Mouse (Mus musculus) heart, adult 2 months (tissue): ENCODE measurements around the gene Ralgapa1. TPM values are rescaled to one million over a fixed set of nuclear protein-coding genes. Genes with fewer than 3 reads are reported as not detected.
A peak's percentile ranks its signal among the peaks of the same experiment; 100 is the strongest.
"Not testable (repeated sequence)": the region's sequence is repeated elsewhere in the genome, so short reads cannot be mapped to it uniquely, and the experiment has no call there.

ENCODE experiments used
- DNase-seq, 2 experiments: peaks; one replicate each; pipeline ENCODE4 v3.0.0; 2021
- H3K27ac ChIP-seq: fragments of 200-600 bp; 2 replicates; pipeline ENCODE4 v1.8.1; 2022
- H3K27me3 ChIP-seq: fragments of 200-500 bp; 2 replicates; pipeline ENCODE4 v1.6.1; 2012; ENCODE audit warnings: mild to moderate bottlenecking, low read length, inconsistent platforms, mixed read lengths; ENCODE audit not compliant: control insufficient read depth, insufficient read depth
- H3K36me3 ChIP-seq: fragments of 200-500 bp; 2 replicates; pipeline ENCODE4 v1.6.1; 2012; ENCODE audit warnings: low read length, inconsistent platforms; ENCODE audit not compliant: control insufficient read depth, insufficient read depth
- H3K4me1 ChIP-seq: fragments of 200-500 bp; 2 replicates; pipeline ENCODE4 v1.6.1; 2011; ENCODE audit warnings: low read length; ENCODE audit not compliant: control insufficient read depth, insufficient read depth
- H3K4me3 ChIP-seq: fragments of 200-600 bp; 2 replicates; pipeline ENCODE4 v1.8.1; 2022
- H3K79me2 ChIP-seq: fragments of 200-500 bp; replicated peaks from 2 replicates; pipeline ENCODE4 v1.6.1; 2012; ENCODE audit warnings: mild to moderate bottlenecking, inconsistent platforms, low read length, moderate library complexity, mixed read lengths; ENCODE audit not compliant: control insufficient read depth, insufficient read depth
- H3K9ac ChIP-seq: fragments of 200-500 bp; 2 replicates; pipeline ENCODE4 v1.6.1; 2012; ENCODE audit warnings: low read depth, mild to moderate bottlenecking, control low read depth, inconsistent platforms, low read length, mixed read lengths
- CTCF ChIP-seq: fragments of 200-600 bp; IDR thresholded peaks from 2 replicates; pipeline ENCODE4 v1.8.1; 2022; ENCODE audit warnings: antibody characterized with exemption, mild to moderate bottlenecking, moderate library complexity
- EP300 ChIP-seq: fragments of 200-500 bp; IDR thresholded peaks from 2 replicates; pipeline ENCODE4 v1.6.1; 2011; ENCODE audit warnings: low read depth, low read length, control low read depth; ENCODE audit not compliant: insufficient read depth
- POLR2A ChIP-seq: fragments of 200-500 bp; IDR thresholded peaks from 2 replicates; pipeline ENCODE4 v1.6.1; 2011; ENCODE audit warnings: mild to moderate bottlenecking, low read depth, low read length, control low read depth; ENCODE audit not compliant: insufficient read depth
- WGBS: fragments of 180-500 bp; shearing (Covaris S2); methylation state at CpG from one replicate; pipeline ENCODE4 v1.1.7; 2018; 5-methylcytosine and 5-hydroxymethylcytosine counted together
- intact Hi-C: fragments of 180-260 bp; cut with DNase I; formaldehyde crosslinking; loops from one replicate; pipeline ENCODE4 v1.15.1; 2025
- polyA plus RNA-seq: library from polyadenylated mRNA; depleted of rRNA; stranded (reverse); fragments of >200 nt; gene quantifications from 2 replicates; pipeline ENCODE4 v1.2.3, GENCODE M21; 2012
- total RNA-seq, 2 experiments: library from RNA; stranded (reverse); gene quantifications; 2 replicates each; pipeline ENCODE4 v1.2.3; 2021

The Ralgapa1 gene
- total and polyA plus RNA-seq, 3 experiments: 38.8 to 57.0 (median 55.9) TPM

- no peak for DNase-seq
- Histone ChIP-seq H3K4me1 (no peaks in the 10 kb centered on the region), H3K79me2 (no peaks in the 10 kb centered on the region), H3K4me3 (no peak overlapping the region), H3K9ac (no peak overlapping the region), H3K27ac (no peak overlapping the region), H3K27me3 (no peaks in the 10 kb centered on the region), H3K36me3 (peaks cover 6% of the 10 kb centered on the region; the same call in 1 of the 2 replicates)
- intact Hi-C loops: no loop called here
- 72% methylated on average over 4 of the region's 4 CpGs for WGBS
- TF ChIP-seq POLR2A: no peak
- TF ChIP-seq CTCF: no peak
- no peak for TF ChIP-seq EP300
Measured at GRCm38 (mm10) chr12:55705881-55706280, 115.1 kb downstream of the Ralgapa1 start.

GRCm38 (mm10) chr12:55666699-55667098 lies 154.3 kb downstream of the Ralgapa1 start:
- no peak for DNase-seq
- intact Hi-C loops: no loop called here
- Histone ChIP-seq H3K36me3 (peaks cover 2% of the 10 kb centered on the region), H3K27me3 (no peaks in the 10 kb centered on the region), H3K9ac (no peak overlapping the region), H3K4me3 (no peak overlapping the region), H3K4me1 (no peaks in the 10 kb centered on the region), H3K27ac (no peak overlapping the region), H3K79me2 (no peaks in the 10 kb centered on the region)
- TF ChIP-seq POLR2A: no peak
- no peak for TF ChIP-seq EP300
- TF ChIP-seq CTCF: no peak
- WGBS: 89% methylated on average over 6 of the region's 6 CpGs

GRCm38 (mm10) chr12:55663194-55663593 lies 157.8 kb downstream of the Ralgapa1 start:
- H3K4me3 ChIP-seq, H3K9ac ChIP-seq, H3K79me2 ChIP-seq, intact Hi-C loops, H3K27ac ChIP-seq, H3K4me1 ChIP-seq, DNase-seq, H3K36me3 ChIP-seq, H3K27me3 ChIP-seq: not testable (repeated sequence)

- Histone ChIP-seq H3K27ac (no peak overlapping the region), H3K4me1 (no peaks in the 10 kb centered on the region), H3K4me3 (no peak overlapping the region), H3K36me3 (peaks cover 2% of the 10 kb centered on the region; the same call in 1 of the 2 replicates), H3K79me2 (no peaks in the 10 kb centered on the region), H3K27me3 (no peaks in the 10 kb centered on the region), H3K9ac (no peak overlapping the region)
- no peak for DNase-seq
- 95% methylated on average over 7 of the region's 7 CpGs for WGBS
- no peak for TF ChIP-seq EP300
- no peak for TF ChIP-seq CTCF
- TF ChIP-seq POLR2A: no peak
- intact Hi-C loops: no loop called here
Measured at GRCm38 (mm10) chr12:55648011-55648525, 172.9 kb downstream of the Ralgapa1 start.

GRCm38 (mm10) chr12:55626711-55627110 lies 194.3 kb downstream of the Ralgapa1 start:
- TF ChIP-seq EP300 (no peak), POLR2A (no peak), CTCF (peak; percentile 34)
- WGBS: 46% methylated on average over 4 of the region's 4 CpGs
- Histone ChIP-seq H3K36me3 (no peaks in the 10 kb centered on the region), H3K9ac (no peak overlapping the region), H3K79me2 (no peaks in the 10 kb centered on the region), H3K4me3 (no peak overlapping the region), H3K27me3 (no peaks in the 10 kb centered on the region), H3K27ac (no peak overlapping the region), H3K4me1 (no peaks in the 10 kb centered on the region)
- no peak for DNase-seq
- intact Hi-C loops: no loop called here

GRCm38 (mm10) chr12:55623254-55623653 lies 197.7 kb downstream of the Ralgapa1 start:
- H3K27ac ChIP-seq: no peak overlapping the region
- H3K36me3 ChIP-seq: no peaks in the 10 kb centered on the region
- TF ChIP-seq CTCF: no peak
- no peak for TF ChIP-seq EP300
- TF ChIP-seq POLR2A: no peak
- WGBS: 72% methylated on average over 5 of the region's 5 CpGs
- H3K4me1 ChIP-seq: no peaks in the 10 kb centered on the region
- no peak overlapping the region for H3K4me3 ChIP-seq
- intact Hi-C loops: no loop called here
- H3K27me3 ChIP-seq: no peaks in the 10 kb centered on the region
- no peak overlapping the region for H3K9ac ChIP-seq
- no peaks in the 10 kb centered on the region for H3K79me2 ChIP-seq
- no peak for DNase-seq
